Mouse (Mus musculus): ENCODE results near the gene Nckap1l.

GRCm38 (mm10) chr15:103448369-103448768 is 5.2 kb upstream of the Nckap1l start, which contains the start of gene Gtsf2:
- TF ChIP-seq POLR2A (IDR thresholded peaks at IDR 0.05; ENCODE audit: insufficient read length, low read depth) (no peak), USF1 (IDR thresholded peaks at IDR 0.05; ENCODE audit: low read depth) (no peak), POLR2AphosphoS2 (IDR thresholded peaks at IDR 0.05; ENCODE audit: insufficient read length, low read depth) (no peak), CEBPB (IDR thresholded peaks at IDR 0.05; ENCODE audit: insufficient read depth, poor library complexity, severe bottlenecking) (no peak), TCF3 (IDR thresholded peaks at IDR 0.05; ENCODE audit: insufficient read length, low read depth) (no peak), SRF (IDR thresholded peaks at IDR 0.05; ENCODE audit: control insufficient read depth, insufficient read length, low read depth) (no peak), MAX (IDR thresholded peaks at IDR 0.05; ENCODE audit: low read depth) (no peak), E2F4 (IDR thresholded peaks at IDR 0.05; ENCODE audit: insufficient read depth) (no peak), MYOD1 (IDR thresholded peaks at IDR 0.05; ENCODE audit: control insufficient read depth in 1 of 3, insufficient read length in 2 of 3, low read depth in 2 of 3) (no peak), TCF12 (IDR thresholded peaks at IDR 0.05; ENCODE audit: insufficient read depth, poor library complexity, severe bottlenecking) (no peak)

All from myocyte (in vitro differentiated cells).